In genomic region chr2:37530766-37531165, GRCm38 (mm10) we compare ENCODE assay signal across 29 mouse cellular contexts. TPM values are rescaled to one million over a fixed set of nuclear protein-coding genes. Genes with fewer than 3 reads are reported as not detected.
"Had no signal": no experiment of that assay in that cellular context is flagged by ENCODE, and none has a peak within 500 bp of the region (broad histone marks: within the 10 kb centered on the region; RNA-seq: fewer than 3 reads in every experiment).

No protein-coding gene starts in this region.

- ATAC-seq: forebrain, embryonic 13.5 days; forebrain, embryonic 14.5 days; forebrain, embryonic 15.5 days; forebrain, embryonic 16.5 days; forebrain, postnatal 0 days had no signal

- H3K4me3 ChIP-seq: embryonic facial prominence, embryonic 10.5 days; embryonic facial prominence, embryonic 12.5 days; embryonic facial prominence, embryonic 13.5 days; embryonic facial prominence, embryonic 15.5 days; erythroblast, embryonic 14.5 days; forebrain, embryonic 10.5 days; forebrain, embryonic 12.5 days; forebrain, embryonic 13.5 days; forebrain, embryonic 15.5 days; gastrocnemius, adult 2 months; heart, adult 2 months had no signal

- DNase-seq: cerebellum, adult 2 months; cerebellum, adult 8-10 months; cerebellum, adult 9-10 months; cerebellum, adult 9-11 months; cerebellum, postnatal 10 days; cerebellum, postnatal 14 days; cerebellum, postnatal 25 days; cerebellum, postnatal 36 days; embryo, embryonic 11 days; forebrain, postnatal 0 days; gastrocnemius, adult 2 months; gastrocnemius, postnatal 10 days; gastrocnemius, postnatal 14 days; gastrocnemius, postnatal 25 days; gastrocnemius, postnatal 36 days; heart, adult 11 months; heart, adult 18-20 months; heart, adult 2 months had no signal

- H3K27ac ChIP-seq: embryonic facial prominence, embryonic 10.5 days; embryonic facial prominence, embryonic 12.5 days; embryonic facial prominence, embryonic 13.5 days; embryonic facial prominence, embryonic 15.5 days; forebrain, embryonic 10.5 days; forebrain, embryonic 12.5 days; forebrain, embryonic 13.5 days; forebrain, embryonic 15.5 days; heart, adult 2 months had no signal

RNA-seq across cellular contexts. Expression of gene Gpr21, which starts 14.6 kb away (rescaled TPM):
- polyA plus RNA-seq: erythroblast, embryonic 14.5 days had no signal
